Mouse (Mus musculus) kidney, adult 2 months (tissue): Measurements from ENCODE around the gene Hexim2. TPM values are rescaled to one million over a fixed set of nuclear protein-coding genes. Genes with fewer than 3 reads are reported as not detected.

ENCODE experiments used
- DNase-seq: peaks from one replicate; pipeline ENCODE4 v3.0.0; 2021
- H3K27ac ChIP-seq: fragments of 200-500 bp; 2 replicates; pipeline ENCODE4 v1.5.1; 2012; ENCODE audit warnings: low read depth, low read length, control low read depth, inconsistent platforms; ENCODE audit not compliant: insufficient read depth
- H3K27me3 ChIP-seq: fragments of 200-500 bp; replicated peaks from 2 replicates; pipeline ENCODE4 v1.6.1; 2012; ENCODE audit warnings: mild to moderate bottlenecking, moderate library complexity, low read length, inconsistent platforms; ENCODE audit not compliant: control insufficient read depth, insufficient read depth
- H3K36me3 ChIP-seq: fragments of 200-500 bp; 2 replicates; pipeline ENCODE4 v1.6.1; 2012; ENCODE audit warnings: mild to moderate bottlenecking, moderate library complexity, low read length, inconsistent platforms; ENCODE audit not compliant: control insufficient read depth, insufficient read depth
- H3K4me1 ChIP-seq: fragments of 200-500 bp; 2 replicates; pipeline ENCODE4 v1.6.1; 2011; ENCODE audit warnings: low read length; ENCODE audit not compliant: control insufficient read depth, insufficient read depth
- H3K4me3 ChIP-seq: fragments of 200-500 bp; 2 replicates; pipeline ENCODE4 v1.5.1; 2011; ENCODE audit warnings: mild to moderate bottlenecking, low read depth, low read length, control low read depth; ENCODE audit not compliant: insufficient read depth
- CTCF ChIP-seq: fragments of 200-500 bp; conservative IDR thresholded peaks from 2 replicates; pipeline ENCODE4 v1.5.1; 2011; ENCODE audit warnings: low read depth, mild to moderate bottlenecking, control low read depth, low read length, moderate library complexity, mixed read lengths; ENCODE audit not compliant: insufficient read depth, insufficient read length
- POLR2A ChIP-seq: fragments of 200-500 bp; IDR thresholded peaks from one replicate; pipeline ENCODE4 v1.6.1; 2011; ENCODE audit warnings: low read depth, low read length, control low read depth
- WGBS: fragments of 180-500 bp; shearing (Covaris S2); methylation state at CpG from one replicate; pipeline ENCODE4 v1.1.7; 2018; 5-methylcytosine and 5-hydroxymethylcytosine counted together
- polyA plus RNA-seq: library from polyadenylated mRNA; depleted of rRNA; stranded (reverse); fragments of >200 nt; gene quantifications from 2 replicates; pipeline ENCODE4 v1.2.3, GENCODE M21; 2012

Gene Hexim2
- polyA plus RNA-seq, 1 experiment: 4.0 TPM

- H3K27ac ChIP-seq: peak overlapping the region; percentile 59
- peak overlapping the region; percentile 74 for H3K4me3 ChIP-seq
- WGBS: under 1% methylated on average over 35 of the region's 35 CpGs
- TF ChIP-seq CTCF (peak; percentile 69), POLR2A (peak; percentile 11)
- DNase-seq: peak; percentile 84
- peaks cover 18% of the 10 kb centered on the region; the same call in 1 of the 2 replicates for H3K4me1 ChIP-seq
- H3K27me3 ChIP-seq: no peaks in the 10 kb centered on the region
- H3K36me3 ChIP-seq: no peaks in the 10 kb centered on the region
These were observed 15.2 kb upstream of the Hexim2 start for GRCm38 (mm10) chr11:103116959-103117590.

- Histone ChIP-seq H3K27me3 (no peaks in the 10 kb centered on the region), H3K4me3 (peak overlapping the region; percentile 74), H3K27ac (peak overlapping the region; percentile 59), H3K4me1 (peaks cover 15% of the 10 kb centered on the region; the same call in 1 of the 2 replicates), H3K36me3 (no peaks in the 10 kb centered on the region)
- WGBS: under 1% methylated on average over 38 of the region's 38 CpGs
- DNase-seq: peak; percentile 48
- TF ChIP-seq CTCF: no peak
- TF ChIP-seq POLR2A: no peak
These were observed 14.6 kb upstream of the Hexim2 start for GRCm38 (mm10) chr11:103117591-103118009.

GRCm38 (mm10) chr11:103118866-103119265, 13.4 kb upstream of the Hexim2 start:
- H3K36me3 ChIP-seq: no peaks in the 10 kb centered on the region
- no peak for DNase-seq
- no peak overlapping the region for H3K4me3 ChIP-seq
- TF ChIP-seq POLR2A (no peak), CTCF (no peak)
- H3K27me3 ChIP-seq: no peaks in the 10 kb centered on the region
- WGBS: 71% methylated on average over 2 of the region's 2 CpGs
- H3K27ac ChIP-seq: no peak overlapping the region
- peaks cover 9% of the 10 kb centered on the region; the same call in 1 of the 2 replicates for H3K4me1 ChIP-seq

GRCm38 (mm10) chr11:103119609-103120008, 12.6 kb upstream of the Hexim2 start:
- DNase-seq: no peak
- TF ChIP-seq CTCF (peak; percentile 24; the same call in 1 of the 2 replicates), POLR2A (no peak)
- peaks cover 6% of the 10 kb centered on the region; the same call in 1 of the 2 replicates for H3K4me1 ChIP-seq
- H3K4me3 ChIP-seq: no peak overlapping the region
- no peak overlapping the region for H3K27ac ChIP-seq
- WGBS: 40% methylated on average over 5 of the region's 5 CpGs
- no peaks in the 10 kb centered on the region for H3K27me3 ChIP-seq
- no peaks in the 10 kb centered on the region for H3K36me3 ChIP-seq

GRCm38 (mm10) chr11:103120315-103120714, 11.9 kb upstream of the Hexim2 start:
- DNase-seq: no peak
- no peak for TF ChIP-seq CTCF
- no peak for TF ChIP-seq POLR2A
- Histone ChIP-seq H3K36me3 (no peaks in the 10 kb centered on the region), H3K4me3 (no peak overlapping the region), H3K27me3 (no peaks in the 10 kb centered on the region), H3K27ac (no peak overlapping the region), H3K4me1 (peaks cover 3% of the 10 kb centered on the region; the same call in 1 of the 2 replicates)
- 55% methylated on average over 5 of the region's 5 CpGs for whole genome bisulfite sequencing

- H3K4me1 ChIP-seq: peaks cover 12% of the 10 kb centered on the region
- no peaks in the 10 kb centered on the region for H3K36me3 ChIP-seq
- peak; percentile 100 for DNase-seq
- under 1% methylated on average over 56 of the region's 58 CpGs for whole genome bisulfite sequencing
- H3K27me3 ChIP-seq: no peaks in the 10 kb centered on the region
- TF ChIP-seq CTCF (no peak), POLR2A (peak; percentile 36)
- peak overlapping the region; percentile 96 for H3K4me3 ChIP-seq
- H3K27ac ChIP-seq: peak overlapping the region; percentile 97
These were observed 587 bp downstream of the Hexim2 start for GRCm38 (mm10) chr11:103132576-103133455.
